Mouse (Mus musculus): ENCODE data around the gene Nrtn. TPM values are rescaled to one million over a fixed set of nuclear protein-coding genes. Genes with fewer than 3 reads are reported as not detected.
A peak's percentile ranks its signal among the peaks of the same experiment; 100 is the strongest.

Gene Nrtn
- 1 to 10 TPM; 3.8 to 4.1 TPM for total RNA-seq (2021)

GRCm38 (mm10) chr17:56757416-56758123 is at the start of gene Nrtn:
Gene Nrtn, minus strand, starts transcription at chr17:56757530.
- intact Hi-C loops (cut with DNase I), result no loop called here
- DNase-seq (ENCODE audit: low spot score in 2 of 2), result peak; percentile 50 to 70

GRCm38 (mm10) chr17:56805784-56806183 is 48.5 kb upstream of the Nrtn start:
- no peak for DNase-seq (ENCODE audit: low spot score in 2 of 2)
- intact Hi-C loops (cut with DNase I), result loop anchor here (5.0 kb wide), 6 partner anchors 92 to 527 kb away; partner anchors contain the start of gene Mllt1

- intact Hi-C loops (cut with DNase I), result loop anchor here (5.0 kb wide), 6 partner anchors 92 to 527 kb away; partner anchors contain the start of gene Mllt1
- DNase-seq (ENCODE audit: low spot score in 2 of 2), result no peak
Observed at GRCm38 (mm10) chr17:56804952-56805351, 47.6 kb upstream of the Nrtn start.

- intact Hi-C loops (cut with DNase I), result no loop called here
- DNase-seq (ENCODE audit: low spot score in 2 of 2), result no peak
Observed at GRCm38 (mm10) chr17:56802065-56802464, 44.7 kb upstream of the Nrtn start.

GRCm38 (mm10) chr17:56799276-56799675 is 41.9 kb upstream of the Nrtn start:
- intact Hi-C loops (cut with DNase I), result no loop called here

GRCm38 (mm10) chr17:56793614-56794319 is 36.4 kb upstream of the Nrtn start:
- intact Hi-C loops (cut with DNase I), result loop anchor here (5.0 kb wide), 1 partner anchor 159 kb away; no protein-coding TSS in a partner anchor
- no peak for DNase-seq (ENCODE audit: low spot score in 2 of 2)

More at GRCm38 (mm10) chr17:56799276-56799675, 41.9 kb upstream of the Nrtn start:
- DNase-seq (ENCODE audit: low spot score in 2 of 2), result no peak

DNA sequence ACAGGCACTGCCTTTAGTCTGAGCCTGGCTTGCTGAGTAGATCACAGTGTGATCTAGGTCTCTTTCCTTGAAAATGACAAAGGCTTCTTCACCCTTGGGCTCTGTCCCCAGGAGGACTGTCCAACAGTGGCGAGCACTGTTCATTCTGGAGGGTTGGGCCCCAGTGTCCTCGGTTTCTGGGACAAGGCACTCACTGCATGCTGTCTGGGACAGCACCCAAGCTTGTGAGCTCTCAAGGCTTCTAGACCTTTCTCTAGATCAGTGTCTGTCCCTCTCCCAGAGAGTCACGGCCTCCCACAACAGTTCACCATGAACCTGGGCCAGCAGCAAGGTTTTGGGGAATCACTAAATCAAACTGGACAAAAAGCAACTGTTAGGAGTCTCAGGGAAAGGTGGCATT is 35.3 kb upstream of the Nrtn start:
- intact Hi-C loops (cut with DNase I), result loop anchor here (5.0 kb wide), 1 partner anchor 160 kb away; no protein-coding TSS in a partner anchor

GRCm38 (mm10) chr17:56789286-56789685 is 32.0 kb upstream of the Nrtn start:
- intact Hi-C loops (cut with DNase I), result no loop called here
- DNase-seq (ENCODE audit: low spot score in 2 of 2), result no peak

More for the DNA sequence above, 35.3 kb upstream of the Nrtn start:
- no peak for DNase-seq (ENCODE audit: low spot score in 2 of 2)

GRCm38 (mm10) chr17:56788886-56789285 is 31.6 kb upstream of the Nrtn start:
- no peak for DNase-seq (ENCODE audit: low spot score in 2 of 2)
- intact Hi-C loops (cut with DNase I), result no loop called here

DNA sequence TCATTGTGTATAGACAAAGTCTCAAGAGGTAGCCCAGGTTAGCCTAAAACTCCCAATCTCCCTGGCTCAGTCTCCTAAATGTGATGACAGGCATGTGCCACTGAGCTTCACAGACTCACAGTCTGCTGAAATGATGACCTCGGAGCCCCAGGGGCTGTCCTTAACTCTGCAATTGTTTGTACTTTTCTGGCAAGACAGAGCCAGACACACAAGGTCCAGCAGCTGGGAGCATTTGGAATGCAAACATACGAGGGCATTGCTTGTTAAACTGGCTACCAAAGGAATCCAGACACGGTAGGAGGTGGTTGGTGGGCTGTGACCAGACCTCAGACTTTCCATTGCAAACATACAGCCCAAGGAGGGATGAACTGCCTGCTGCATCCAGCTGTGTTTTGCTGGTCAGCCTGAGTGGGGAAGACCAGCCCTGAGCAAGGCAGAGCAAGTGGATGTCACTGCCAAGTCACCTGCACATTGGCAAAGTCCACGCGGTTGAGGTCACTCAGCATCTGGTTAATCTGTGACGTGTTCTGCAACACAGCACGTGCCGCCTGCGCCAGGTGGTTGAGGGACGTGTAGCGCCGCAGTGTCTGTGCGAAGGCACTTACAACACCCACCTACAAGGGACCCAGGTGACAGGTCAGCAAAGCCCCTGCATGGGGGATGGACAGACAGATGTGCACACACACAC is 23.1 kb upstream of the Nrtn start:
- no peak for DNase-seq (ENCODE audit: low spot score in 2 of 2)
- intact Hi-C loops (cut with DNase I), result no loop called here

GRCm38 (mm10) chr17:56778779-56779362 is 21.5 kb upstream of the Nrtn start:
- DNase-seq (ENCODE audit: low spot score in 2 of 2), result no peak
- intact Hi-C loops (cut with DNase I), result no loop called here

GRCm38 (mm10) chr17:56777568-56777967 is 20.2 kb upstream of the Nrtn start:
- no peak for DNase-seq (ENCODE audit: low spot score in 2 of 2)
- intact Hi-C loops (cut with DNase I), result no loop called here

GRCm38 (mm10) chr17:56769950-56770349 is 12.6 kb upstream of the Nrtn start, which contains the start of gene Prr22:
Gene Prr22, plus strand, starts transcription at chr17:56770250.
- intact Hi-C loops (cut with DNase I), result no loop called here
- no peak for DNase-seq (ENCODE audit: low spot score in 2 of 2)

- intact Hi-C loops (cut with DNase I), result no loop called here
- no peak for DNase-seq (ENCODE audit: low spot score in 2 of 2)
Observed at GRCm38 (mm10) chr17:56768941-56769340, 11.6 kb upstream of the Nrtn start.

- no peak for DNase-seq (ENCODE audit: low spot score in 2 of 2)
- intact Hi-C loops (cut with DNase I), result no loop called here
Observed at GRCm38 (mm10) chr17:56767531-56768135, 10.3 kb upstream of the Nrtn start.

GRCm38 (mm10) chr17:56766631-56767405 is 9.5 kb upstream of the Nrtn start:
- DNase-seq (ENCODE audit: low spot score in 2 of 2), result no peak
- intact Hi-C loops (cut with DNase I), result no loop called here

DNA sequence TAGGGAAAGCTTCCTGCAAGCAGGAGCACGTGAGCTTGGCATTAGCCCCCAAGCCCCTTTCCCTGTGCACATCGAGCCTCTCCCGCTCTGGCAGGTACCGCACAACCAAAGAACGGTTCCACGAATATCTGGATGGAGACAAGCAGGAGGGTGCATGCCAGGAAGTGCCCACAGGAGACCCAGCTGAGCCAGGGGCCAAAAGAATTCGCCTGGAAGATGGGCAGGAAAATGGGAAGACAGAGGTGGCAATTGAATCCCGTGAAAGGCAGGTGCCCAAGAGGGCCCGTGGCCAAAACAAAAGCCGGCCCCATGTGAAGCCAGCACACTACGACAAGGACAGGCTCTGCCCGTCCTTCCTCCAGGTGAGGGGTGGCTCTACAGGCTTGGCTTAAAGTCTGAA is 8.1 kb upstream of the Nrtn start:
- DNase-seq (ENCODE audit: low spot score in 2 of 2), result peak in 1 of 2 experiments; percentile 16
- intact Hi-C loops (cut with DNase I), result loop anchor here (2.0 kb wide), 1 partner anchor 65 kb away; the partner anchor contains the start of gene Rfx2

All from left cerebral cortex, postnatal 25 days (tissue).